Comparison of ENCODE assay signal across 10 mouse cellular contexts in genomic region chr2:59338501-59338900, GRCm38 (mm10).
DNase-seq lines count a peak whose midpoint lies in the region; ATAC-seq and TF ChIP-seq lines count a peak whose summit lies in the region.
"Had no signal": no experiment of that assay in that cellular context is flagged by ENCODE, and none has a peak within 500 bp of the region (broad histone marks: within the 10 kb centered on the region; RNA-seq: fewer than 3 reads in every experiment).

No protein-coding gene starts in this region.

- WGBS in liver, embryonic 15.5 days (ENCODE audit: insufficient replicate concordance): 67% methylated on average over 11 of the region's 11 CpGs
- WGBS in liver, embryonic 11.5 days: 74% methylated on average over 11 of the region's 11 CpGs
- WGBS in kidney, adult 2 months: 44% methylated on average over 11 of the region's 11 CpGs
- 90% methylated on average over 11 of the region's 11 CpGs for WGBS in forebrain, embryonic 13.5 days

- no peaks in the 10 kb centered on the region for H3K9me3 ChIP-seq in liver, embryonic 15.5 days (replicated peaks)
- no peaks in the 10 kb centered on the region for H3K9me3 ChIP-seq in liver, embryonic 11.5 days (ENCODE audit: control insufficient read depth, low read length)
- H3K9me3 ChIP-seq in forebrain, embryonic 13.5 days (replicated peaks): no peaks in the 10 kb centered on the region
- H3K9me3 ChIP-seq: heart, embryonic 13.5 days had no signal

- H3K9ac ChIP-seq in liver, embryonic 15.5 days: no peak overlapping the region
- no peak overlapping the region for H3K9ac ChIP-seq in liver, embryonic 11.5 days (ENCODE audit: low read depth, low read length)
- no peak overlapping the region for H3K9ac ChIP-seq in forebrain, embryonic 13.5 days
- H3K9ac ChIP-seq: heart, embryonic 13.5 days had no signal

- H3K4me1 ChIP-seq in liver, embryonic 15.5 days (replicated peaks): no peaks in the 10 kb centered on the region
- no peaks in the 10 kb centered on the region for H3K4me1 ChIP-seq in liver, embryonic 11.5 days (replicated peaks; ENCODE audit: control insufficient read depth, insufficient read depth, low read length)
- H3K4me1 ChIP-seq in kidney, adult 2 months (ENCODE audit: control insufficient read depth, insufficient read depth, low read length): no peaks in the 10 kb centered on the region; the same call in 1 of the 2 replicates
- H3K4me1 ChIP-seq in forebrain, embryonic 13.5 days: no peaks in the 10 kb centered on the region

- H3K4me2 ChIP-seq in liver, embryonic 15.5 days: no peak overlapping the region
- no peak overlapping the region for H3K4me2 ChIP-seq in liver, embryonic 11.5 days
- H3K4me2 ChIP-seq in forebrain, embryonic 13.5 days: no peak overlapping the region
- H3K4me2 ChIP-seq: heart, embryonic 13.5 days had no signal

- no peak overlapping the region for H3K27ac ChIP-seq in liver, embryonic 15.5 days (replicated peaks)
- H3K27ac ChIP-seq in liver, embryonic 11.5 days (ENCODE audit: low read depth, low read length): no peak overlapping the region
- peak overlapping the region; percentile 32; the same call in 1 of the 2 replicates for H3K27ac ChIP-seq in kidney, adult 2 months (ENCODE audit: insufficient read depth, low read depth, low read length)
- H3K27ac ChIP-seq in forebrain, embryonic 13.5 days: no peak overlapping the region
- H3K27ac ChIP-seq: heart, embryonic 13.5 days had no signal

- H3K4me3 ChIP-seq in liver, embryonic 15.5 days (replicated peaks): no peak overlapping the region
- no peak overlapping the region for H3K4me3 ChIP-seq in liver, embryonic 11.5 days (ENCODE audit: low read depth, low read length)
- H3K4me3 ChIP-seq in kidney, adult 2 months (ENCODE audit: insufficient read depth, low read depth, low read length): no peak overlapping the region
- H3K4me3 ChIP-seq in forebrain, embryonic 13.5 days: no peak overlapping the region
- H3K4me3 ChIP-seq: heart, embryonic 13.5 days had no signal

- DNase-seq in liver, embryonic 11.5 days (ENCODE audit: low spot score): no peak
- peak; percentile 33 for DNase-seq in brain, adult 2 months (ENCODE audit: low read depth, low spot score)
- DNase-seq in kidney, adult 2 months: peak; percentile 39
- no peak for DNase-seq in right cerebral cortex, adult 18-20 months
- DNase-seq: retina, postnatal 1 day; thymus, adult 2 months had no signal

- 0 out of 2 replicates have a peak, but pooled peaks cover 6% of the 10 kb centered on the region for H3K36me3 ChIP-seq in liver, embryonic 15.5 days (replicated peaks)
- peaks cover 13% of the 10 kb centered on the region; the same call in 1 of the 2 replicates for H3K36me3 ChIP-seq in liver, embryonic 11.5 days (ENCODE audit: control insufficient read depth, insufficient read depth, low read length)
- H3K36me3 ChIP-seq in kidney, adult 2 months (ENCODE audit: control insufficient read depth, insufficient read depth, low read length): peaks cover 8% of the 10 kb centered on the region
- peaks cover 59% of the 10 kb centered on the region for H3K36me3 ChIP-seq in forebrain, embryonic 13.5 days (ENCODE audit: poor library complexity, severe bottlenecking)

- TF ChIP-seq POLR2A in kidney, adult 2 months (IDR thresholded peaks at IDR 0.05; ENCODE audit: low read depth, low read length): no peak

- TF ChIP-seq CTCF in kidney, adult 2 months (conservative IDR thresholded peaks at IDR 0.05; ENCODE audit: insufficient read depth, insufficient read length, low read depth, low read length): no peak

- H3K27me3 ChIP-seq in liver, embryonic 15.5 days: no peaks in the 10 kb centered on the region
- H3K27me3 ChIP-seq in liver, embryonic 11.5 days (replicated peaks; ENCODE audit: control insufficient read depth, insufficient read depth, low read length): no peaks in the 10 kb centered on the region
- no peaks in the 10 kb centered on the region for H3K27me3 ChIP-seq in kidney, adult 2 months (replicated peaks; ENCODE audit: control insufficient read depth, insufficient read depth, low read length)
- H3K27me3 ChIP-seq in forebrain, embryonic 13.5 days: no peaks in the 10 kb centered on the region
- H3K27me3 ChIP-seq: heart, embryonic 13.5 days had no signal

- ATAC-seq in liver, embryonic 15.5 days (ENCODE audit: insufficient read depth): peak; percentile 28; the same call in 1 of the 2 replicates
- ATAC-seq in liver, embryonic 11.5 days (replicated peaks; ENCODE audit: low FRiP score): no peak
- peak; percentile 30; the same call in 1 of the 2 replicates for ATAC-seq in megakaryocyte, adult 5-6 weeks (ENCODE audit: poor library complexity, severe bottlenecking)
- ATAC-seq in forebrain, embryonic 13.5 days: no peak

Comparison
In these comparisons a context has a peak if more than half of its experiments do, and no peak if none do; other contexts are left out.
1. ATAC-seq: peak in liver, embryonic 15.5 days (single experiment) and megakaryocyte, adult 5-6 weeks (single experiment); none in liver, embryonic 11.5 days (single experiment) and forebrain, embryonic 13.5 days (single experiment).
2. DNase-seq: peak in brain, adult 2 months (single experiment) and kidney, adult 2 months (single experiment); none in liver, embryonic 11.5 days (single experiment) and right cerebral cortex, adult 18-20 months (single experiment).